22 mouse cellular contexts compared by ENCODE assay signal in the genomic region with DNA sequence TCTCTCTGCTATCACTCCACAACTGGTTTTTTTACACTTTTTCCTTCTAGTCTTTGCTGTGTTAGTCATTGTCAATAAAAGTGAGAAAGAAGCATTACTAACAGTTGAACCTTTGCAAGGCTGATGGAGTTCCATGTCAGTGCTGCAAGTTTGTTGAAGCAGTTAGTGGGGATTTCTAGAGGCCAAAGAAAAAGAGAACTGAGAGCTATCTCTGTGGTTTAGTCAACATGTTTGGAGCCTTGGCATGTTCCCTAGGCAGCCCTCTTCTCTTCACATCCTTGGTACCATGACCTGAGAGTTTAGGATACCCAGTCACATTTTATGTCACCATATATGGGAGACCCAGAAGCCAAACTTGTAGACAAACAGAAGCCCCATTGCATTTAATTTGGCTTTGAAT. TPM values are rescaled to one million over a fixed set of nuclear protein-coding genes. Genes with fewer than 3 reads are reported as not detected.
"Had no signal": no experiment of that assay in that cellular context is flagged by ENCODE, and none has a peak within 500 bp of the region (broad histone marks: within the 10 kb centered on the region; RNA-seq: fewer than 3 reads in every experiment).

No protein-coding gene starts in this region.

- ATAC-seq: intestine, embryonic 15.5 days; liver, embryonic 12.5 days; midbrain, embryonic 13.5 days; midbrain, embryonic 16.5 days had no signal

- DNase-seq: kidney, adult 11 months; kidney, adult 8-10 months; kidney, postnatal 10 days; kidney, postnatal 36 days; layer of hippocampus, postnatal 36 days; liver; lung, adult 18-20 months; lung, postnatal 14 days; lung, postnatal 4 days; right cerebral cortex, adult 18-20 months; right cerebral cortex, postnatal 14 days; spleen, adult 18-20 months; thymus, adult 2 months; thymus, postnatal 14 days had no signal

RNA-seq across cellular contexts. Expression of a gene that starts 45.1 kb away (rescaled TPM):
- total RNA-seq: layer of hippocampus, adult 8-10 months; layer of hippocampus, postnatal 10 days; layer of hippocampus, postnatal 36 days; left cerebral cortex, postnatal 25 days; monocyte, adult 5-6 weeks had no signal

RNA-seq across cellular contexts. Expression of a gene that starts 57.7 kb away (rescaled TPM):
- total RNA-seq: monocyte, adult 5-6 weeks had no signal
